Mouse (Mus musculus) kidney, postnatal 0 days (tissue): ENCODE results near the gene Cox7b. TPM values are rescaled to one million over a fixed set of nuclear protein-coding genes. Genes with fewer than 3 reads are reported as not detected.

ENCODE experiments used
- ATAC-seq: fragments of 200-750 bp; cut with Nextera tagmentation; replicated peaks from 2 replicates; pipeline ENCODE4 v1.8.0; 2017; ENCODE audit warnings: low read depth, moderate number of reproducible peaks, moderate TSS enrichment, moderate library complexity; ENCODE audit not compliant: low FRiP score
- DNase-seq: peaks from one replicate; pipeline ENCODE4 v3.0.0-alpha.2; 2016; ENCODE audit warnings: low spot score
- H3K27ac ChIP-seq: fragments of 300-500 bp; sonication (generic); 2 replicates; pipeline ENCODE4 v1.5.1; 2014; ENCODE audit warnings: mild to moderate bottlenecking
- H3K27me3 ChIP-seq: fragments of 300-500 bp; sonication (generic); 2 replicates; pipeline ENCODE4 v1.6.1; 2014; ENCODE audit warnings: low read length, mixed read lengths; ENCODE audit not compliant: insufficient read depth
- H3K36me3 ChIP-seq: fragments of 300-500 bp; sonication (generic); 2 replicates; pipeline ENCODE4 v1.6.1; 2014; ENCODE audit warnings: low read length, mixed read lengths; ENCODE audit not compliant: insufficient read depth
- H3K4me1 ChIP-seq: fragments of 300-500 bp; sonication (generic); replicated peaks from 2 replicates; pipeline ENCODE4 v1.6.1; 2014; ENCODE audit warnings: antibody characterized with exemption, low read length, mixed read lengths; ENCODE audit not compliant: insufficient read depth
- H3K4me2 ChIP-seq: fragments of 300-500 bp; sonication (generic); 2 replicates; pipeline ENCODE4 v1.6.1; 2014; ENCODE audit warnings: mild to moderate bottlenecking, low read length, moderate library complexity, mixed read lengths
- H3K4me3 ChIP-seq: fragments of 300-500 bp; sonication (generic); replicated peaks from 2 replicates; pipeline ENCODE4 v1.5.1; 2014; ENCODE audit warnings: low read depth, low read length
- H3K9ac ChIP-seq: fragments of 300-500 bp; sonication (generic); 2 replicates; pipeline ENCODE4 v1.6.1; 2014; ENCODE audit warnings: low read depth, low read length
- H3K9me3 ChIP-seq: fragments of 300-500 bp; sonication (generic); replicated peaks from 2 replicates; pipeline ENCODE4 v1.6.1; 2016; ENCODE audit warnings: low read length, inconsistent platforms, mixed read lengths
- CTCF ChIP-seq: IDR thresholded peaks from 2 replicates; pipeline ENCODE4 v1.5.1; 2016; ENCODE audit warnings: antibody characterized with exemption, low read depth, mild to moderate bottlenecking, moderate library complexity
- WGBS: fragments of 180-500 bp; shearing (Covaris S2); extraction: QIAGEN DNeasy Blood & Tissue Kit; methylation state at CpG from one replicate; pipeline ENCODE4 v1.1.7; 2014; 5-methylcytosine and 5-hydroxymethylcytosine counted together
- polyA plus RNA-seq: library from polyadenylated mRNA; unstranded; fragments of >200 nt; fragmentation: Nextera tagmentation; extraction: Ambion mirVana; gene quantifications from 2 replicates; pipeline ENCODE4 v1.2.1, GENCODE M21; 2015

Gene Cox7b
- polyA plus RNA-seq, 1 experiment from 2014 or later, result 861 TPM

- no peaks in the 10 kb centered on the region for H3K36me3 ChIP-seq
- DNase-seq, result no peak
- no peak overlapping the region for H3K9ac ChIP-seq
- H3K27me3 ChIP-seq, result no peaks in the 10 kb centered on the region
- WGBS, result 78% methylated on average over 3 of the region's 3 CpGs
- H3K4me1 ChIP-seq, result no peaks in the 10 kb centered on the region
- H3K27ac ChIP-seq, result no peak overlapping the region
- H3K4me2 ChIP-seq, result peak overlapping the region; percentile 47; the same call in 1 of the 2 replicates
- H3K9me3 ChIP-seq, result no peaks in the 10 kb centered on the region
- no peak overlapping the region for H3K4me3 ChIP-seq
- no peak for TF ChIP-seq CTCF
- no peak for ATAC-seq
Observed at GRCm38 (mm10) chrX:106017102-106017501, 1.6 kb downstream of the Cox7b start.

- H3K27ac ChIP-seq, result no peak overlapping the region
- WGBS, result 84% methylated on average over 4 of the region's 4 CpGs
- H3K9ac ChIP-seq, result no peak overlapping the region
- DNase-seq (no peak), ATAC-seq (no peak)
- H3K4me3 ChIP-seq, result no peak overlapping the region
- TF ChIP-seq CTCF, result no peak
- H3K4me2 ChIP-seq, result peak overlapping the region; percentile 47; the same call in 1 of the 2 replicates
- H3K4me1 ChIP-seq, result no peaks in the 10 kb centered on the region
- H3K27me3 ChIP-seq, result no peaks in the 10 kb centered on the region
- no peaks in the 10 kb centered on the region for H3K9me3 ChIP-seq
- no peaks in the 10 kb centered on the region for H3K36me3 ChIP-seq
Observed at GRCm38 (mm10) chrX:106017516-106017915, 2.0 kb downstream of the Cox7b start.

GRCm38 (mm10) chrX:106026418-106027342 is 11.2 kb downstream of the Cox7b start, which contains the start of gene Atp7a:
Atp7a (plus strand) TSS chrX:106027276.
- Histone ChIP-seq H3K27ac (peak within 1 kb of the TSS; percentile 60; the same call in 1 of the 2 replicates), H3K4me1 (no peaks in the 10 kb centered on the region), H3K4me3 (peak within 1 kb of the TSS; percentile 48), H3K9ac (peak within 1 kb of the TSS; percentile 47), H3K9me3 (no peaks in the 10 kb centered on the region), H3K4me2 (peak within 1 kb of the TSS; percentile 54), H3K36me3 (no peaks in the 10 kb centered on the region), H3K27me3 (no peaks in the 10 kb centered on the region)
- TF ChIP-seq CTCF, result peak; percentile 76
- DNase-seq (peak; percentile 93), ATAC-seq (peak; percentile 96)
- 29% methylated on average over 36 of the region's 36 CpGs for WGBS

GRCm38 (mm10) chrX:106027343-106027674 is 11.8 kb downstream of the Cox7b start:
- Histone ChIP-seq H3K27me3 (no peaks in the 10 kb centered on the region), H3K9ac (peak overlapping the region; percentile 47), H3K9me3 (no peaks in the 10 kb centered on the region), H3K36me3 (no peaks in the 10 kb centered on the region), H3K4me2 (peak overlapping the region; percentile 54), H3K27ac (peak overlapping the region; percentile 60; the same call in 1 of the 2 replicates), H3K4me3 (peak overlapping the region; percentile 48), H3K4me1 (no peaks in the 10 kb centered on the region)
- ATAC-seq (no peak), DNase-seq (no peak)
- no peak for TF ChIP-seq CTCF
- 41% methylated on average over 8 of the region's 8 CpGs for WGBS

- no peaks in the 10 kb centered on the region for H3K27me3 ChIP-seq
- no peaks in the 10 kb centered on the region for H3K36me3 ChIP-seq
- H3K4me1 ChIP-seq, result no peaks in the 10 kb centered on the region
- no peak overlapping the region for H3K27ac ChIP-seq
- H3K9me3 ChIP-seq, result no peaks in the 10 kb centered on the region
- no peak overlapping the region for H3K9ac ChIP-seq
- H3K4me2 ChIP-seq, result no peak overlapping the region
- H3K4me3 ChIP-seq, result no peak overlapping the region
- TF ChIP-seq CTCF, result no peak
- no peak for DNase-seq
- 70% methylated on average over 5 of the region's 5 CpGs for WGBS
- no peak for ATAC-seq
Observed at GRCm38 (mm10) chrX:106030176-106030575, 14.7 kb downstream of the Cox7b start.

- Histone ChIP-seq H3K9ac (no peak overlapping the region), H3K4me3 (no peak overlapping the region), H3K27ac (no peak overlapping the region), H3K9me3 (no peaks in the 10 kb centered on the region), H3K4me1 (no peaks in the 10 kb centered on the region), H3K4me2 (no peak overlapping the region), H3K36me3 (no peaks in the 10 kb centered on the region), H3K27me3 (no peaks in the 10 kb centered on the region)
- ATAC-seq (no peak), DNase-seq (no peak)
- no peak for TF ChIP-seq CTCF
Observed at GRCm38 (mm10) chrX:106031124-106031523, 15.6 kb downstream of the Cox7b start.
